Mouse (Mus musculus) urinary bladder, postnatal 10 days (tissue): Measurements from ENCODE around the gene Ube4a.
A peak's percentile ranks its signal among the peaks of the same experiment; 100 is the strongest.

Experiments
- DNase-seq: peaks from one replicate; pipeline ENCODE4 v3.0.0; 2022; ENCODE audit warnings: low spot score

Ube4a gene

GRCm38 (mm10) chr9:44899716-44900115 lies 65.7 kb downstream of the Ube4a start:
- no peak for DNase-seq

DNA sequence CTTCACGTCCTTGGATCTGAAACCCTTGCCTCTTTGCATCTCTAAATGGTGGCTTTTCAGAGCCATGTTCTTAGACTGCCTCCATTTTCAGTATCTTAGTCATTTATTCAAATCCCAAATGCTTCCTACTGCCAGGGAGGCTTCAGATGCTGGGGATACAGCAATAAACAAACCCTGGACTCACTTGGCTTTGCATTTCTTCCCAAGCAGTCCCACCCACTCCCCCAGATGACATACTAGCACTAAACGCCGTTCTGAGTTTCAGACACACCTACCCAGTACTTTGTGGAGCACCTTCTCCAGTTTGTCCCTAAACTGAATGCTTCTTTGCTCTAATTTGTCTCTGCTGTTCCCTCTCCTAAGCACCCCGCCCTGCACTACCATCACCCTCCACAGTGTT lies 68.4 kb downstream of the Ube4a start:
- no peak for DNase-seq

GRCm38 (mm10) chr9:44892664-44893063 lies 72.7 kb downstream of the Ube4a start:
- no peak for DNase-seq

GRCm38 (mm10) chr9:44891210-44891609 lies 74.2 kb downstream of the Ube4a start:
- no peak for DNase-seq

DNA sequence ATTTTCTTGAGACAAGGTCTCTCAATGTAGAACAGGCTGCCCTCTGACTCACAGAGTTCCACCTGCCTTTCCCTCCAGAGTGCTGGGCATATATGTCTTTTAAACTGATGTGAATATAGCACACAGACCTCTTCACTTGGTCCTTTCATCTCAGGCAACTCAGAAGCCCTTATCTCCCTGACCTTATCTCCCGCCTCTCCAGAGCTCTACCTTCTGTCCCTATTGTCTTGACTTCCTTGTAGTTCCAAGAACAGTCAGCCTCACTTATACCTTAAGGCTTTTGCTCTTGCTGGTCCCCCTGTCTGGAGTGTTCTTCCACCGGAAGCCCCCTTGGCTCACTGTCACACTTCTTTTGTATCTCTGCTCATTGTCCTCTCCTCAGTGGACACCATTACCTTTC lies 75.3 kb downstream of the Ube4a start:
- DNase-seq: no peak

DNA sequence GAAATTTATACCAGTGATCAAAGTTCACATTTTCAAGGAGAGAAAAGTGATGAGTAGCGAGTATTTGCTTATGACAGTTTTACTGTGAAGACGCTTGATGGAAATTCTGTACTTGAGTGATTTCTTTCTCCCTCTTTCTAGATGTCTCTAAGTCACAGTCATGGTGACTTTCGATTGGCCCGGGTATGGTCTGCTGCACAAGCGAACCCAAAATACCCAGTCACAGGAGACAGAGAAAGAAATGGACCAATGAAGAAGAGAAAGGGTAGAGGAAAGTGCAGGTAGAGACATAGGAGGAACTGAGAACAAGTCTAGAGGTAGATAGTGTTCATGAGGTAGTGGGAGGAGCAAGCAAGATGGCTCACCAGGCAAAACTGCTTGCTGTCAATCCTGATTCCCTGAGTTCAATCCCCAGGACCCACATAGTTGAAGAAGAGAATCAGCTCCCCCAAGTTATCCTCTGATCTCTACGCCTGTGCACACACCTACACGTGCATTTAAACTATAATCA lies 77.2 kb downstream of the Ube4a start:
- no peak for DNase-seq

DNA sequence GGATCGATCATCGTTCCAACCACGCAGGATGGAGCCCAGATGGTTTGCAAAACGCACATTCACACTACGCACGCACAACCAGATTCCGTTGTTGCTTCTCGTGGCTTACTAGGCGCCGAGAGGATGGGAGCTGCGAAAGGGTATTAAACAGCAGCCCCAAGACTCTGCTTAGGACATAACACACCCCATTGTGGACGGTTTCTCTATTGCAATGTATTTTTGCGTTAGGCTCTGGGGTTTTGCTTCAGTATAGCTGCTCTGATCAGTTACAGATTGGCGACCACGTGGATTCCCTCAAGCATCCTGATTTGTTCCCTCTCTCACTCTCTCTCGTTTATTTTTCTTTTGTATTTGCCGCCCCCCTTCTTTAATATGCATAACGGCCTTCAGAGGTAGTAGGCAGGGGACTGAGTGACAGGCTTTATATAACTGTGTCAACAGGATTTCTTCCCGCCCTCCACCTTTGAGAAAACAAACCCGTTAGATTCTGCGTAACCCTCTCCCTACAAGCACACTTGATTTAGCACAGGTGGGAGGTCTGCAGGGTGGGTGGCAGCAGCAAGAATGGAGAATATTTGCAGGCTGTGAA lies 82.3 kb downstream of the Ube4a start:
- DNase-seq: no peak

DNA sequence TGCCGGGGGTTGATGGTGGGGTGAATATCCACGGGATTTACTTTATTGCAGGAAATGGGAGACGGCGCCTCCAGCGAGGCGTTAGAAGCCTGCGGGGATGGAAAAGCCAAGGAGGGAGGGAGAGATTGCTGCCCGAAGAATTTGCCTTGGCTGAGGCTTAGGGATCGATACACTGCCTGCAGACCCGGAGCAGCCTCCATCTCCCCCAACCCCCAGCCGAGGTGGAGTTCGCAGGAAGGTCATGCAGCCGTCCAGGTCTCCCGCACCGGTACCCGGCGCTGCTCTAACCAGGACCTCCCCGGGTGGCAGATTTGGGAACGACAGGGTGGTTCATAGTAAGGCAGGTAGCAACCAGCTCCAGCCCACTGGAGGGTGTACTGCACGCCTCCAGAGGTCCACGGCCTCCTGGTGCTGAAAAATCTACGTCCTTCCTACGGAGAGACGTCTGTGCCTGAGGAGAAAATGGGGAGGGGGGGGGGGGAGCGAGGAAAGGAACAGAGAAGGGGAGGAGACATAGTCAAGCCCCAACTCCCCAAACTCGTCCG lies 82.9 kb downstream of the Ube4a start:
- DNase-seq: no peak

GRCm38 (mm10) chr9:44881941-44882435 lies 83.4 kb downstream of the Ube4a start:
- no peak for DNase-seq

DNA sequence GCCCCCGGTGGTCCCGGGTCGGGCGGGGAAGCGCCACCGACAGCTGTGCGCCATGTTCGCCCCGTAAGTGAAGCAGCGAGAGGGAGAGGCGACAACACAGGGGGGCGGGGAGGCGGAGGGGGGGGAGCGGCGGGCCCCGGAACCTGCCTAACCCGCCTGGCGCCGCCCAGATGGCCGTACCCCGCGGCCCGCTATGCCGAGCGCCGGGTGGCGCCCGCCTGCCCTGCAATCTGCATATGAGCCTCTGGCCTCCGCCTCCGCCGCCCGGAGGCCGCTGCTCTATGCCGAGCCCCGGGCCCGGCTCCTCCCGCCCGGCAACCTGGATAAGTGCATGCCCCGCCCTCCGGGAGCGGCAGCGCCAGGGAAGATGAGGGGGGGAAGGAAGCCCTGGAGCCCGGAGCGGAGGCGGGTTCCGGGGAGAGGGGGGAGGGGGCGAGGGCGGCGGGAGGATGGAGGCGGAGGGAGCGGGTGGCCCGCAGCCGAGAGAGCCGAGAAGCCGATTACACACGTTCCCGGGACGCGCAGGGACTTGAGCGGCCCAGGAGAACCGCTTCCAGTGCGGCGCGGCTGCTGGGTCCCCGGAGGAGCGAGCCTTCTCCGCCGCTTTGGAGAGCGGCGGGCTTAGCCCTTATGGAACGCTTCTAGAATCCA lies 84.1 kb downstream of the Ube4a start, which contains the start of gene Kmt2a:
Kmt2a (minus strand) TSS at position 76 of the 651 bp plus-strand sequence.
- peak; percentile 96 for DNase-seq

- DNase-seq: no peak
Observed at GRCm38 (mm10) chr9:44880309-44881081, 84.9 kb downstream of the Ube4a start.

DNA sequence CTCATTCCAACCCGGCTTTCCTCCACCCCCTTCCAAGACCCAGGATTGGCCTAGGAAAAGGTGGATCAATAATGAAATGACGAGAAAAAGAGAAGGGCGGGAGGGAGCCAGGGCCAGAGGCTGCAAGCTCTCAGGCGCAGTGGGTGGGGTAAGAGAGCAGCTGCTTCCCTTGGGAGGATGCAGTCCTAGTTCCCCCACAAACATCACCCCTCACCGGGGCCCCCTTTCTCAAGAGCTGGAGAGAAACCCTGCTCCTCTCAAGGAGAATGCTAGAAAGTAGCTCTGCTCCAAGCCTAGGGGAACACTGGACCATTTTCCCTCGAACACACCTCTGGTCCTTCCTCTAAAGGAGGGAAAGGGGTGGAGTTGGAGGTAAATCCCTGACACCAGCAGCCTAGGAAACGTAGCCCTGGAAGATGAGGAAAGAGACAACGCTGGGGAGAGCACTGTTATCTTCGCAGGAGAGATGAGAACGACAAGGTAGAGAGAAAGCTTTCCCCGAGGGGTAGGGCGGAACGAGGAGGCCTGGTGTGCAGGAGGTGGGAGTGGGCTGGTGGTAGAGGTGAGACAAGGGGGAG lies 85.6 kb downstream of the Ube4a start:
- no peak for DNase-seq

- no peak for DNase-seq
Observed at GRCm38 (mm10) chr9:44878776-44879500, 86.5 kb downstream of the Ube4a start.

DNA sequence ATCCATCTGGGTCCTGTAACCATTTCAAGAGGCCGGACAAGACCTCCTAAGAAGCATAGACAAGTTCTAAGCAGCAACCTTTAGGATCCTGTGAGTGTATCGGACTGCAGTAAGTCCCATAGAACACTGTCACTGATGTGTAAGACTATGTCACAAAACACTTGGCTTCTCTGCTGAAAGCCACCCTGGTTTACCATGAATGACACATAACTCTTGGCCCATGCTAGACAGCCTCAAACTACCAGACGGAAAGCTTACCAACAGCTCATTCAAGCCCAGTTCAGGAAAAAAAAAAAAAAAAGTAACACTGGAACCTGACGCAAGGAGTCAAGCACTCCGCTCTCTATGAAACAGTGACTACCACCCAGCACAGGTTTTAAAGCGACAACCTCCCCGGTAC lies 87.7 kb downstream of the Ube4a start:
- DNase-seq: no peak

DNA sequence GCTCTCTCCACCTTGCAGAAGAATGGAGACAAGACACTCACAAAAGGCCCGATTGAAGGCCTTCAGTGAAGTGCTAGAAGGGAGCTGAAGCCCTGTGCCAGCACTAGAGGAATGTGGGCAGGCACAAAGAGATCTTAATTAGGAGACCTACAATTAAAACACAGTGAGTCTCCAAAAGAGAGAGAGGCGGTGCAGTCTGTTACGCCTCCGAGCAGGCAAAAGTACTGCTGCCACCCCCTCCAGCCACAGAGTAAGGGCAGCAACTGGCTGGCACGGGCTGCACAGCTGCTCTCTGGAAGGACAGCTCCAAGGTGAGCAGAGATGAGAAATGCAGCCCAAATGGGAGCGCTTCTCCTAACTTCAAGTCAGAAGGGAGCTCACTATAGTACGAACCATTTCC lies 89.9 kb downstream of the Ube4a start:
- DNase-seq: no peak

- no peak for DNase-seq
Observed at GRCm38 (mm10) chr9:44874198-44874597, 91.2 kb downstream of the Ube4a start.

DNA sequence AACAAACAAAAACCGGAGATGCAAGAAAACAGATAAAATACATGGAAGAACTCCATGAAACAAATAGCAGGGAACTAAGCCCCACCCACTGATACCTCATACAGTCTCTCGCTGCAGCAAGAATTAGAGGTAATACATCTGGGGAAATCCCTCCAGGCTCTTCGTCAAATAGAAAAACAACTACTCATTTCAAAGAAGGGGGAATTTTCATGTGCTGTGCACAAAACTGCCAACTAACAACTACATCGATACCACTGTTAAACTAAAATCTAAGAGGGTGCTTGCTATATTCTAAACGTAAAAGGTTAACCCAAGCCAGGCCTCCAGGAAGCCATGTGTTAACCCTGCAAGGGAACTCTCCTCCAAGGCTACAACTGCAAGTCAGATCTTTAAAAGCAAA lies 91.7 kb downstream of the Ube4a start:
- no peak for DNase-seq
